Comparison of ENCODE assay signal across 9 mouse cellular contexts in the genomic region with DNA sequence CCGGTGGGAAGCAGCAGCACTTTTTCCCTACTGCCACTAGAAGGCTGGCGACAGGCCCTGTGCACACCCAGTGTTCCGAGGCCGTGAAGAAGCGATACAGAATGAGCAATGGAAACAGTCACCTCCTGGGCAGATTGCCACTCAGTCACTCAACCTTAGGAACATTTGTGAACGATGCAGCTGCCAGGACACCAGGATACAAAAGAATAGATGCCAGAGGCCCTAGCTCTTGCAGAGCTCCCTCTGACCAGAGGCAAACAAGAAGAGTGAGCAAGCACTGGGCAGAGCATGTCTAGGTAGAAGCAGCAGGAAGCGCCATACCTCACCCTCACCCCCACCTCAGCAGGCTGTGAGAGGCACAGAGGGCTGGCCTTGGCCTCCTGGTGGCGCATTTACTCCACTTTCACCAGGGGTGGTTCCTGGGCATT. TPM values are rescaled to one million over a fixed set of nuclear protein-coding genes. Genes with fewer than 3 reads are reported as not detected.
DNase-seq lines count a peak whose midpoint lies in the region; ATAC-seq and TF ChIP-seq lines count a peak whose summit lies in the region.
"Had no signal": no experiment of that assay in that cellular context is flagged by ENCODE, and none has a peak within 500 bp of the region (broad histone marks: within the 10 kb centered on the region; RNA-seq: fewer than 3 reads in every experiment).

No protein-coding gene starts in this region.

- peak; percentile 9 for DNase-seq in retina, adult 2 months (ENCODE audit: low read depth, low spot score)
- no peak for DNase-seq in retina, embryonic 14.5 days (ENCODE audit: low spot score)
- DNase-seq in adrenal gland, postnatal 4 days (ENCODE audit: low spot score in 2 of 2), result peak; percentile 33 to 64
- DNase-seq in lung, adult 2 months, result peak; percentile 38
- peak; percentile 51 for DNase-seq in right cerebral cortex, postnatal 4 days
- DNase-seq in embryo, embryonic 10.5 days (ENCODE audit: low spot score), result no peak

- WGBS in forebrain, embryonic 16.5 days, result 25% methylated on average over 8 of the region's 8 CpGs
- WGBS in hindbrain, embryonic 12.5 days, result 62% methylated on average over 8 of the region's 8 CpGs
- 44% methylated on average over 8 of the region's 8 CpGs for WGBS in lung, adult 2 months

- TF ChIP-seq CTCF in lung, adult 2 months (IDR thresholded peaks at IDR 0.05; ENCODE audit: insufficient read depth, low read length), result 0 out of 2 replicates have a peak, but pooled peaks have one; percentile 8

- peaks cover 98% of the 10 kb centered on the region for H3K4me1 ChIP-seq in forebrain, embryonic 16.5 days (replicated peaks; ENCODE audit: control insufficient read depth, insufficient read depth, low read length)
- peaks cover 78% of the 10 kb centered on the region for H3K4me1 ChIP-seq in hindbrain, embryonic 12.5 days
- H3K4me1 ChIP-seq in lung, adult 2 months (ENCODE audit: control insufficient read depth, insufficient read depth, low read length), result peaks cover 17% of the 10 kb centered on the region

- H3K4me2 ChIP-seq in forebrain, embryonic 16.5 days (ENCODE audit: low read length), result no peak overlapping the region
- no peak overlapping the region for H3K4me2 ChIP-seq in hindbrain, embryonic 12.5 days (replicated peaks)
- H3K4me2 ChIP-seq: limb, embryonic 13.5 days had no signal

- no peaks in the 10 kb centered on the region for H3K9me3 ChIP-seq in forebrain, embryonic 16.5 days (ENCODE audit: control insufficient read depth, low read length)
- H3K9me3 ChIP-seq in hindbrain, embryonic 12.5 days (replicated peaks), result no peaks in the 10 kb centered on the region
- H3K9me3 ChIP-seq: limb, embryonic 13.5 days had no signal

- H3K27ac ChIP-seq in forebrain, embryonic 16.5 days (ENCODE audit: low read length), result peak overlapping the region; percentile 80
- H3K27ac ChIP-seq in hindbrain, embryonic 12.5 days, result peak overlapping the region; percentile 44; the same call in 1 of the 2 replicates
- H3K27ac ChIP-seq: limb, embryonic 13.5 days had no signal

- H3K27me3 ChIP-seq in forebrain, embryonic 16.5 days (replicated peaks; ENCODE audit: control insufficient read depth, insufficient read depth, low read length), result no peaks in the 10 kb centered on the region
- H3K27me3 ChIP-seq in hindbrain, embryonic 12.5 days, result no peaks in the 10 kb centered on the region
- H3K27me3 ChIP-seq: limb, embryonic 13.5 days had no signal

- no peak for TF ChIP-seq POLR2A in lung, adult 2 months (IDR thresholded peaks at IDR 0.05; ENCODE audit: borderline replicate concordance, extremely low read depth, low read depth, low read length)

- H3K4me3 ChIP-seq in forebrain, embryonic 16.5 days (replicated peaks; ENCODE audit: low read length), result no peak overlapping the region
- H3K4me3 ChIP-seq in hindbrain, embryonic 12.5 days, result no peak overlapping the region
- no peak overlapping the region for H3K4me3 ChIP-seq in lung, adult 2 months (replicated peaks; ENCODE audit: extremely low read depth, low read depth, low read length)
- H3K4me3 ChIP-seq: limb, embryonic 13.5 days had no signal

- peak; percentile 52 for ATAC-seq in forebrain, embryonic 16.5 days
- ATAC-seq in hindbrain, embryonic 12.5 days (ENCODE audit: low FRiP score), result peak; percentile 55

- no peak overlapping the region; the same call in 1 of the 2 replicates for H3K9ac ChIP-seq in forebrain, embryonic 16.5 days (replicated peaks; ENCODE audit: low read depth, low read length)
- no peak overlapping the region for H3K9ac ChIP-seq in hindbrain, embryonic 12.5 days
- H3K9ac ChIP-seq: limb, embryonic 13.5 days had no signal

- no peaks in the 10 kb centered on the region for H3K36me3 ChIP-seq in forebrain, embryonic 16.5 days (ENCODE audit: control insufficient read depth, insufficient read depth)
- H3K36me3 ChIP-seq in hindbrain, embryonic 12.5 days, result no peaks in the 10 kb centered on the region
- H3K36me3 ChIP-seq: limb, embryonic 13.5 days had no signal

RNA-seq across cellular contexts. Expression of gene Tmem131l, which starts 46.9 kb away (rescaled TPM):
- total RNA-seq in adrenal gland, postnatal 4 days (2021), result 10 to 100 TPM; 77.1 to 81.0 TPM
- 129 and 134 TPM in 2 replicates for polyA plus RNA-seq in forebrain, embryonic 16.5 days (2015; fragmentation: Nextera tagmentation; extraction: Ambion mirVana)
- 81.5 and 84.3 TPM in 2 replicates for polyA plus RNA-seq in hindbrain, embryonic 12.5 days (2016; fragmentation: Nextera tagmentation; extraction: Ambion mirVana)
- 21.3 and 24.5 TPM in 2 replicates for polyA plus RNA-seq in lung, adult 2 months (2012; rRNA removed)

Comparison
In these comparisons a context has a peak if more than half of its experiments do, and no peak if none do; other contexts are left out.
1. DNase-seq: peak in retina, adult 2 months (single experiment), adrenal gland, postnatal 4 days (2 of 2), lung, adult 2 months (single experiment) and right cerebral cortex, postnatal 4 days (single experiment); none in retina, embryonic 14.5 days (single experiment) and embryo, embryonic 10.5 days (single experiment).